Mouse (Mus musculus) forebrain, embryonic 12.5 days (tissue): ENCODE measurements around the gene Hmgcr. TPM values are rescaled to one million over a fixed set of nuclear protein-coding genes. Genes with fewer than 3 reads are reported as not detected.

Experiments used
- ATAC-seq: fragments of 200-750 bp; cut with Nextera tagmentation; 2 replicates; pipeline ENCODE4 v1.8.0; 2017; ENCODE audit warnings: moderate TSS enrichment; ENCODE audit not compliant: low FRiP score
- H3K27ac ChIP-seq: fragments of 300-500 bp; sonication (generic); 2 replicates; pipeline ENCODE4 v1.5.1; 2016; ENCODE audit warnings: mild to moderate bottlenecking
- H3K27me3 ChIP-seq: fragments of 300-500 bp; sonication (generic); 2 replicates; pipeline ENCODE4 v1.6.1; 2016; ENCODE audit warnings: mild to moderate bottlenecking
- H3K36me3 ChIP-seq: fragments of 300-500 bp; sonication (generic); replicated peaks from 2 replicates; pipeline ENCODE4 v1.6.1; 2016; ENCODE audit warnings: mild to moderate bottlenecking
- H3K4me1 ChIP-seq: fragments of 300-500 bp; sonication (generic); 2 replicates; pipeline ENCODE4 v1.6.1; 2016
- H3K4me2 ChIP-seq: fragments of 300-500 bp; sonication (generic); 2 replicates; pipeline ENCODE4 v1.6.1; 2016; ENCODE audit warnings: mild to moderate bottlenecking, moderate library complexity
- H3K4me3 ChIP-seq: fragments of 300-500 bp; sonication (generic); replicated peaks from 2 replicates; pipeline ENCODE4 v1.5.1; 2016; ENCODE audit warnings: mild to moderate bottlenecking
- H3K9ac ChIP-seq: fragments of 300-500 bp; sonication (generic); 2 replicates; pipeline ENCODE4 v1.6.1; 2016; ENCODE audit warnings: mild to moderate bottlenecking
- H3K9me3 ChIP-seq: fragments of 300-500 bp; sonication (generic); 2 replicates; pipeline ENCODE4 v1.6.1; 2016
- WGBS: fragments of 180-500 bp; shearing (Covaris S2); methylation state at CpG from one replicate; pipeline ENCODE4 v1.1.7; 2016; 5-methylcytosine and 5-hydroxymethylcytosine counted together
- polyA plus RNA-seq: library from polyadenylated mRNA; unstranded; fragments of >200 nt; fragmentation: Nextera tagmentation; extraction: Ambion mirVana; gene quantifications from 2 replicates; pipeline ENCODE4 v1.2.1, GENCODE M21; 2016

Gene Hmgcr
- 187 and 205 TPM in 2 replicates for polyA plus RNA-seq

- peak within 1 kb of the TSS; percentile 98 for H3K4me3 ChIP-seq
- H3K4me2 ChIP-seq, result peak within 1 kb of the TSS; percentile 79
- H3K9me3 ChIP-seq, result no peaks in the 10 kb centered on the region
- H3K36me3 ChIP-seq, result peaks cover 11% of the 10 kb centered on the region
- under 1% methylated on average over 69 of the region's 70 CpGs for WGBS
- peak; percentile 100 for ATAC-seq
- H3K4me1 ChIP-seq, result peaks cover 40% of the 10 kb centered on the region
- peak within 1 kb of the TSS; percentile 97 for H3K27ac ChIP-seq
- H3K9ac ChIP-seq, result peak within 1 kb of the TSS; percentile 97
- no peaks in the 10 kb centered on the region for H3K27me3 ChIP-seq
Measured at GRCm38 (mm10) chr13:96670406-96671077, at the start of gene Hmgcr. Gene Hmgcr, minus strand, starts transcription at chr13:96670936.

GRCm38 (mm10) chr13:96720003-96720402 lies 49.3 kb upstream of the Hmgcr start:
- no peaks in the 10 kb centered on the region for H3K4me1 ChIP-seq
- H3K9me3 ChIP-seq, result no peaks in the 10 kb centered on the region
- 80% methylated on average over 2 of the region's 2 CpGs for WGBS
- H3K27ac ChIP-seq, result no peak overlapping the region
- H3K4me2 ChIP-seq, result no peak overlapping the region
- H3K36me3 ChIP-seq, result no peaks in the 10 kb centered on the region
- no peak overlapping the region for H3K9ac ChIP-seq
- no peak overlapping the region for H3K4me3 ChIP-seq
- ATAC-seq, result no peak
- no peaks in the 10 kb centered on the region for H3K27me3 ChIP-seq

GRCm38 (mm10) chr13:96717821-96718220 lies 47.1 kb upstream of the Hmgcr start:
- H3K36me3 ChIP-seq, result no peaks in the 10 kb centered on the region
- WGBS, result 55% methylated on average over 1 of the region's 1 CpGs
- H3K4me3 ChIP-seq, result no peak overlapping the region
- H3K9ac ChIP-seq, result no peak overlapping the region
- no peak for ATAC-seq
- H3K27me3 ChIP-seq, result no peaks in the 10 kb centered on the region
- H3K27ac ChIP-seq, result no peak overlapping the region
- no peak overlapping the region for H3K4me2 ChIP-seq
- no peaks in the 10 kb centered on the region for H3K9me3 ChIP-seq
- H3K4me1 ChIP-seq, result no peaks in the 10 kb centered on the region

- 96% methylated on average over 2 of the region's 2 CpGs for WGBS
- no peaks in the 10 kb centered on the region for H3K27me3 ChIP-seq
- H3K36me3 ChIP-seq, result no peaks in the 10 kb centered on the region
- H3K27ac ChIP-seq, result no peak overlapping the region
- H3K9me3 ChIP-seq, result no peaks in the 10 kb centered on the region
- H3K9ac ChIP-seq, result no peak overlapping the region
- no peaks in the 10 kb centered on the region for H3K4me1 ChIP-seq
- H3K4me2 ChIP-seq, result no peak overlapping the region
- ATAC-seq, result no peak
- no peak overlapping the region for H3K4me3 ChIP-seq
Measured at GRCm38 (mm10) chr13:96716311-96716710, 45.6 kb upstream of the Hmgcr start.

DNA sequence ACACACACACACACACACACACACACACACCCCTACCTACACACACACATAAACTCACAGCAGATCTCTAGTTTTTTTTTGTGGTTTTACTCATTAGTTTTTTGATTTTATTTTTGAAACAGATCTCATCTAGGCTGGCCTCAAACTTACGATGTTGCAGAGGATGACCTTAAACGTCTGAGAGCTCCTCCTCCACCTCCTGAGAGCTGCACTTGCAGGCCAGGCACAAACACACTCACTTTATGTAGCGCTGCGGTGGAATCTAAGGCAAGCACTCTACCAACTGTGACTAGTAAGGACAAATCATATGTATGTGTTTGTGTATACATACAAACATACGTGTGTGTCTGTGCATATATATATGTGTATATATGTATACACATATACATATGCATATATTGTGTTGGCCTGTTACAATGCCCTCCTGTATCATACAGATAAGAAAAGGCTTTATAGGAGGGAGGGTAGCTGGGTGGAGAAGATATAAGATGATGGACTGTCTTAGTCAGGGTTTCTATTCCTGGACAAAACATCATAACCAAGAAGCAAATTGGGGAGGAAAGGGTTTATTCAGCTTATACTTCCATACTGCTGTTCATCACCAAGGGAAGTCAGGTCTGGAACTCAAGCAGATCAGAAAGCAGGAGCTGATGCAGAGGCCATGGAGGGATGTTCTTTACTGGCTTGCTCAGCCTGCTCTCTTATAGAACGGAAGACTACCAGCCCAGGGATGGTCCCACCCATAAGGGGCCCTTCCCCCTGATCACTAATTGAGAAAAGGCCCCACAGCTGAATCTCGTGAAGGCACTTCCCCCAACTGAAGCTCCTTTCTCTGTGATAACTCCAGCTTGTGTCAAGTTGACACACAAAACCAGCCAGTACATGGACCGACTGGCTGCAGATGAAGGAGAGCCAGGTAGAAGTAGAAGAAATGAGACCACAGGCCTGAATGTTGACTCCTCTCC lies 38.8 kb upstream of the Hmgcr start:
- H3K9me3 ChIP-seq, result no peaks in the 10 kb centered on the region
- H3K4me1 ChIP-seq, result no peaks in the 10 kb centered on the region
- H3K4me3 ChIP-seq, result no peak overlapping the region
- WGBS, result 79% methylated on average over 8 of the region's 8 CpGs
- no peaks in the 10 kb centered on the region for H3K36me3 ChIP-seq
- no peak for ATAC-seq
- no peak overlapping the region for H3K27ac ChIP-seq
- H3K9ac ChIP-seq, result no peak overlapping the region
- H3K4me2 ChIP-seq, result no peak overlapping the region
- no peaks in the 10 kb centered on the region for H3K27me3 ChIP-seq

GRCm38 (mm10) chr13:96702567-96703278 lies 32.0 kb upstream of the Hmgcr start:
- no peaks in the 10 kb centered on the region for H3K27me3 ChIP-seq
- H3K36me3 ChIP-seq, result no peaks in the 10 kb centered on the region
- H3K9me3 ChIP-seq, result no peaks in the 10 kb centered on the region
- no peak overlapping the region for H3K4me2 ChIP-seq
- H3K4me1 ChIP-seq, result no peaks in the 10 kb centered on the region
- no peak overlapping the region for H3K4me3 ChIP-seq
- no peak overlapping the region for H3K9ac ChIP-seq
- no peak overlapping the region for H3K27ac ChIP-seq
- WGBS, result 76% methylated on average over 9 of the region's 9 CpGs
- no peak for ATAC-seq

GRCm38 (mm10) chr13:96697805-96698586 lies 27.3 kb upstream of the Hmgcr start:
- 80% methylated on average over 8 of the region's 8 CpGs for WGBS

GRCm38 (mm10) chr13:96695428-96695827 lies 24.7 kb upstream of the Hmgcr start:
- no peak overlapping the region for H3K4me3 ChIP-seq
- no peaks in the 10 kb centered on the region for H3K27me3 ChIP-seq
- no peak overlapping the region for H3K27ac ChIP-seq
- H3K36me3 ChIP-seq, result no peaks in the 10 kb centered on the region
- no peak overlapping the region for H3K4me2 ChIP-seq
- no peak for ATAC-seq
- H3K9ac ChIP-seq, result no peak overlapping the region
- 97% methylated on average over 2 of the region's 2 CpGs for WGBS
- no peaks in the 10 kb centered on the region for H3K9me3 ChIP-seq
- no peaks in the 10 kb centered on the region for H3K4me1 ChIP-seq

More at GRCm38 (mm10) chr13:96697805-96698586, 27.3 kb upstream of the Hmgcr start:
- Histone ChIP-seq H3K36me3 (no peaks in the 10 kb centered on the region), H3K27me3 (no peaks in the 10 kb centered on the region), H3K4me3 (no peak overlapping the region), H3K9me3 (no peaks in the 10 kb centered on the region), H3K4me1 (no peaks in the 10 kb centered on the region), H3K4me2 (no peak overlapping the region), H3K9ac (no peak overlapping the region), H3K27ac (no peak overlapping the region)
- no peak for ATAC-seq

DNA sequence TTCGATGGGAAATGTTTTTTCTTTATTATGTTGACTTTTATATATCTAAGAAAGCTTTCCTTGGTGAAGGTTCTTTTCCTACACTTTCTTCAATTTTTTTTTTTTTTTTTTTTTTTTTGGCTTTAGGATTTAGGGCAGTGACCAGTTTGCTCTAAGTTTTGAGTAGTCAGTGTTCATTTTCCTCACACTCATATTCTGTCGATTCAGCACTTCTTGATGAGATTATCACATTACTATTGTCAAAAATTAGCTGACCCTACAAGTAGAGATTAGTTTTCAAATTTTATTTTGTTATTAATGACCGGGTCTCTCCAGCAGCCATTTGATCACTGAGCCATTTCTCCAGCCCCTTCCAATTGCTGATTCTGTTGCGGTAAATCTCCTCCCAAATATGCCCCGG lies 19.2 kb upstream of the Hmgcr start:
- no peak overlapping the region for H3K27ac ChIP-seq
- no peak for ATAC-seq
- WGBS, result 94% methylated on average over 5 of the region's 5 CpGs

GRCm38 (mm10) chr13:96687261-96687660 lies 16.5 kb upstream of the Hmgcr start:
- Histone ChIP-seq H3K9ac (no peak overlapping the region), H3K4me3 (no peak overlapping the region), H3K4me2 (no peak overlapping the region), H3K4me1 (no peaks in the 10 kb centered on the region), H3K27me3 (no peaks in the 10 kb centered on the region), H3K36me3 (no peaks in the 10 kb centered on the region), H3K27ac (no peak overlapping the region), H3K9me3 (no peaks in the 10 kb centered on the region)
- ATAC-seq, result no peak
- whole genome bisulfite sequencing, result 93% methylated on average over 9 of the region's 9 CpGs

More for the DNA sequence above, 19.2 kb upstream of the Hmgcr start:
- Histone ChIP-seq H3K9ac (no peak overlapping the region), H3K4me1 (no peaks in the 10 kb centered on the region), H3K4me3 (no peak overlapping the region), H3K27me3 (no peaks in the 10 kb centered on the region), H3K4me2 (no peak overlapping the region), H3K9me3 (no peaks in the 10 kb centered on the region), H3K36me3 (no peaks in the 10 kb centered on the region)

- Histone ChIP-seq H3K9me3 (no peaks in the 10 kb centered on the region), H3K9ac (no peak overlapping the region), H3K27ac (no peak overlapping the region), H3K27me3 (no peaks in the 10 kb centered on the region), H3K4me3 (no peak overlapping the region), H3K36me3 (no peaks in the 10 kb centered on the region), H3K4me2 (no peak overlapping the region), H3K4me1 (no peaks in the 10 kb centered on the region)
- 88% methylated on average over 5 of the region's 5 CpGs for WGBS
- no peak for ATAC-seq
Measured at GRCm38 (mm10) chr13:96684779-96685178, 14.0 kb upstream of the Hmgcr start.
